Mouse (Mus musculus) thymus, adult 18-20 months (tissue): ENCODE data around the gene Mtch1.

Experiments
- DNase-seq, 2 experiments: peaks; one replicate each; pipeline ENCODE4 v3.0.0; 2022; ENCODE audit warnings: mixed read lengths in 2 of 2

Mtch1 gene

DNA sequence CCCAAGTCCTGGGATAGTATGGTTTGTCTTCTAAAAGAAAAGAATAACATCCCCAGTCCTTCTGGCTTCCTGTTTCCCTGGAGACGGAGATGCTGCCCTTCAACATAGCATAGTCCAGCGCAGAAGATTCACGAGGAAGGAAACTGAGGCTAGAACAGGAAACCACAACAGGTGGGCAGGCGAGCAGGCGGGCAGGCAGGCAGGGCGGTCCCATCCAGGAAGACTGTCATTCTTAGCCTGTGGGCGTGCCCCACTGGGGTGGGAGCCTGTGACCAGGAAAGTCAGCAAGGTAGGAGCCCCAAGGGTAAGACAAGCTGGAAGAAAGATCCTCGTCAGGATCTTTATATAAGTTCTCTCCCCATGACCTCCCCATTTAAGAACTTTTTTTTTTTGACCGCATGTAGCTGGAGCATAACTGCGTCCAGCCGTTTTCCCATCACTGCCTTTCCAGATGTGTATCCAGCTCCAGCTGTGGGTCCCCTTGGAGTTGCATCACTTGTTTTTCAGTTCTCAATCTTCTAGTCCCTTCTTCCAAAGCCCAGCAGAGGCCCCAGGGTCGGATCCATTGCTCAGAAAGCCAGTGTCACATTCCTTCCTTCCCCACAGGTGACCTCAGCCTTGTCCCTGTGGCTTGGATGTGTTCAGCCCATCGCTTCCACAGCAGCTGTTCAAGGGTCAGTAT, 43.2 kb downstream of the Mtch1 start:
- peak; percentile 49 to 76 for DNase-seq

DNA sequence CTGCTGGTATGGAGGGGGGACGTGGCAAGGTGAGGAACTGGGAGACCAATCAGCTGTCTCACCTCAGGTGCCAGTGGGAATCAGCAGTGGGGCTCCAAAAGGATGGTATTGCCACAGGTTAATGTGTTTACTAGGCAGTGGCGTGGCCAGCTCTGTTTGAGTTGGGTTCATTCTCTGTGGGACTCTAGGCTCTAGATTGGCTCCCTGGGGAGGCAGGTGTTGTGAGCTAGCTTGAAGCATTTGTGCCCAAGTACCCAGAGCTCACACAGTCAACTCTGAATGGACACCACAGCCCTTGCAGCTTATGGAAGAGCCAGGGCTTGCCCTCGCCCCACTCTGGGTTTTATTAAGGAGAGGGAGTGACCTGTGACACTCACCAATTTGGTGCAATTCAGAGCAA, 43.9 kb downstream of the Mtch1 start:
- no peak for DNase-seq

GRCm38 (mm10) chr17:29303087-29303486, 44.6 kb downstream of the Mtch1 start:
- peak; percentile 27 to 38 for DNase-seq

DNA sequence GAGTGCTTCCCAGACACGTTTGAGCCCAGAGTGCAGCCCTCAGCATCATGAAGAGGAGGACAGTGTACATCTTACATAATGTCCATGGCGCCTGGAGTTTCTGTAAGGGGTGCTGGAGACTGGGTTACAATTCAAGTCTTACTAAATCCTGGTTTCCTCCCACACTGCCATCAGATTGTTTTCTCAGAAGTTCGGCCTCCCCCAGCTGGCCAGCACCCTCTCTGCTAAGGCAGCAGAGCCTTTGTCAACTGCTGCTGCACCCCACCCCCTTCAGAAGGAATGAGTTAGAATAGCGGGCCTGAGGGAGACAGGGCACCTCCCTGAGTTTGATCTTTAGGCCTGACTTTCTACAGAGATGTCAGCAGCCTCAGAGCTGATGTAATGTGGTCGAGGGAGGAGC, 45.6 kb downstream of the Mtch1 start:
- DNase-seq: no peak

- no peak for DNase-seq
Measured at GRCm38 (mm10) chr17:29301421-29301820, 46.3 kb downstream of the Mtch1 start.

DNA sequence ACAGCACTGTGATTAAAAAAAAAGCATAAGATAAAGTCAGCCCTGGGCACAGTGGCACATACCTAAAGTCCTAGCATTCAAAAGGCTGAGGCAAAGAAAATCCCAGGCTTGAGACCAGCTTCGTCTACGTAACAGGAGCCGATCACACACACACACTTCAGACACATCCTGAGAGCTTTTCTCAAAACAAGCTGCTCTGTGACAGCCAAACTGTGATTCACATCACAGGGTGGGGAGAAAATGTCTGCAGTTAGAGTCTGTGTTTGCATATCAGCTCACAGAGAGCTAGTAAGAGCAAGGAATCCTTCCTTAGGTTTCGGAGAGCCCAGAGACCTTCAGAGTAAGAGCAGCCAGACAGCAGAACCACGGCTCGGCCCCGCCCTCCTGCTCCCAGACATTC, 46.8 kb downstream of the Mtch1 start:
- no peak for DNase-seq

DNA sequence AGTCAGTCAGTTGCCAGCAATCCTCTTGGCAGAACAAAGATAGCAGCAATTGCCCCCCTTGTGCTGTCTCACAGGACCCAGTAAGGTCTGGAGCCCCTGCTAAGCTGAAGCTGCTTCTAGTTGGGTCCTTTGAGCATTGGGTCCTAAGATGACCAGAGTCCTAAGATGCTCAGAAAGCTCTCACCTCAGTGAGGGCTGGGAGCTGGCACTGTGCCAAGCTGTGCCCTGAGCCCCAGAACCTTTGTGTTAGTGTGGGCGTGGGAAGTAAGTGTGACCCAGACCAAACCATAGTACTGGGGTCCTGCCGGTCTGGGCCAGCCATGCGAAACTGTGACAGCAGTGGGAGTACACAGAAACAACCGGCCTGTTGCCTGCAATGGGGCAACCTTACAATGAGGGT, 48.5 kb downstream of the Mtch1 start:
- DNase-seq: no peak

DNA sequence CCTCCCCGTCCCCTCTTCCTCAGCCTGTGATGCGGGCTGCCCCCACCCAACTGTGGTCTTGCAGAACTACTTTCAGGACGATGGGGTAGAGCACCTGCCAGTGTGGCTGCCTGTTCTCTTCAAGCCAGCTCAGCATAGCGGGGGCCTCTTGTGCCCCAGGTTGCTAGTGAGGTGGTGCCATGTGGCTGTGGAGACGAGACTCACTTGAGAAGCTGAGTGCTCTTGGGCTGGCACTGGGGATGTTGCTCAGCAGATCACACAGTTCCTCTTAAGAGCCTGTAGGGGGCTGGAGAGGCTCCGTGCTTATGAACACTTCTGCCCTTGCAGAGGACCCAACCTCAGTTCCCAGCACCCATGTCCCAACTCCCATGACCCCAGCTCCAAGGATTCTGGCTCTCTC, 49.9 kb downstream of the Mtch1 start:
- peak in 1 of 2 experiments; percentile 28 for DNase-seq

- no peak for DNase-seq
Measured at GRCm38 (mm10) chr17:29297321-29297720, 50.4 kb downstream of the Mtch1 start.

DNA sequence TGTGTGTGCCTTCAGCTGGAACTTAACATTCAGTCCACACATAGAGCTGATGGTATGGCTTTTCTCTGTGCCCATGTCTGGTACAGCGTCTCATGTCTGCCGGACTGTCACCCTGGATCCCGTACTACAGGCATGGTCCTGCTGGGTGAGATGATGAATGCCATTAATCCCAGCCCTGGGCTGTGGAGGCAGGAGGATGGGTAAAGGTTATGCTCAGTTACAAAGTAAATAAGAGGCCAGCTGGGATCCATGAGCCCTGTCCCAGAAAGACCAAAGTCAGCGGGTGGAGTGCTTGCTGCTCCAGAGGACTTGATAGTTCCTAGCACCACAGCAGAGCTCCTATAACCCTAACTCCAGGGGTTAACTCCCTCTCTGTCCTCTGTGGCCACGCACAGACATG, 51.9 kb downstream of the Mtch1 start:
- DNase-seq: no peak

DNA sequence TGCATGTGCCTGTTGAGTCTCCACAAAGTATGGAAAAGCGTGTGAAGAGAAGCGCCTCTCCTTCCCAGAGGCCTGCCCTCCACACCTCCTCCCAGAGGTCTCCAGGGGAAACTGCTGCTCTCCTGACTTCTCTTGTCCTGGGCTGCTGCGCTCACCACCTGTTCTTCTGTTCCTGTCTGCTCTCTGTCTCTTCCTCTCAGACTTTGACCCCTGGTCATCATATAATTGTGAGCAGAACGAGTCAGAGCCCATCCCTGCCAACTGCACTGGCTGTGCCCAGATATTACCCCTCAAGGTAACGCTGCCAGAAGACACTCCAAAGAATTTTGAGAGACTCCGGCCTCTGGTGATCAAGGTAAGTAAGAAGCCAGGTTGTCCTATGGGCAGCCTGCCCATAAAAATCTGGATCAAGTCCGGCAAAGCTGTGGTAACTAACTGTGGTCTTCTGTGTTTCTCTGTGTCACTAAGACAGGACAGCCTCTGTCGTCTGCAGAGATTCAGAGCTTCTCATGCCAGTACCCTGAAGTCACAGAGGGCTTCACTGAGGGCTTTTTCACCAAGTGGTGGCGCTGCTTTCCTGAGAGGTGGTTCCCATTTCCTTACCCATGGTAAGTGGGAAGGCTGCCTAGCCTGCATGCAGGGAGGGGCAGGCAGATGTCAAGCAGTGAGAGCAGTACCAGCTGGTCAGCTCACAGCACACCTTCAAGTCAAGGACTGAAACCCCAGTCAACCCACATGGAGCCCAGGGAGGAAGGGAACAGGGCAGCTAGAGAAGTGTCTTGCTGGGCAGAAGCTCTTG, 53.7 kb downstream of the Mtch1 start:
- DNase-seq: no peak

- no peak for DNase-seq
Measured at GRCm38 (mm10) chr17:29292996-29293395, 54.7 kb downstream of the Mtch1 start.

GRCm38 (mm10) chr17:29291793-29292192, 55.9 kb downstream of the Mtch1 start:
- no peak for DNase-seq

GRCm38 (mm10) chr17:29282216-29282952, 65.3 kb downstream of the Mtch1 start:
- no peak for DNase-seq
